Mouse (Mus musculus): ENCODE measurements around the gene Arel1.

DNA sequence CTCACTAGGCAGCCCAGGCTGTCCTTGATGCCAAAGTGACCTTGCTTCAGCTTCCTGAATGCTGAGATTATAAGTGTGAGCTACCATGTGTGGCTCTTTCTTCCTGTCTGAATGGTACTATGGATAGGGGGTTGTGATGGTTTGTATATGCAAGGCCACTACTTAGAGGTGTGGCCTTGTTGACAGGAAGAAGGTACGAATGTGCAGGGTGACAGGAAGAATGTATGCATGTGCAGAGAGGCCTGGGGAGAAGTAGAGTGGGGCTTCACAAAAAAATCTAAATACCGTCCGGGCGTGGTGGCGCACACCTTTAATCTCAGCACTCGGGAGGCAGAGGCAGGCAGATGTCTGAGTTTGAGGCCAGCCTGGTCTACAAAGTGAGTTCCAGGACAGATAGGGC is 38.5 kb downstream of the Arel1 start:
- TF ChIP-seq CTCF (IDR thresholded peaks at IDR 0.05; ENCODE audit: insufficient read depth, low read length) (no peak), POLR2A (IDR thresholded peaks at IDR 0.05; ENCODE audit: borderline replicate concordance, extremely low read depth, low read depth, low read length) (no peak)
